Mouse (Mus musculus): ENCODE data around the gene Olfr148. TPM values are rescaled to one million over a fixed set of nuclear protein-coding genes. Genes with fewer than 3 reads are reported as not detected.
A peak's percentile ranks its signal among the peaks of the same experiment; 100 is the strongest.

Olfr148 gene
- not detected in 2 replicates for polyA plus RNA-seq (2014; fragmentation: Nextera tagmentation; extraction: Ambion mirVana)

DNA sequence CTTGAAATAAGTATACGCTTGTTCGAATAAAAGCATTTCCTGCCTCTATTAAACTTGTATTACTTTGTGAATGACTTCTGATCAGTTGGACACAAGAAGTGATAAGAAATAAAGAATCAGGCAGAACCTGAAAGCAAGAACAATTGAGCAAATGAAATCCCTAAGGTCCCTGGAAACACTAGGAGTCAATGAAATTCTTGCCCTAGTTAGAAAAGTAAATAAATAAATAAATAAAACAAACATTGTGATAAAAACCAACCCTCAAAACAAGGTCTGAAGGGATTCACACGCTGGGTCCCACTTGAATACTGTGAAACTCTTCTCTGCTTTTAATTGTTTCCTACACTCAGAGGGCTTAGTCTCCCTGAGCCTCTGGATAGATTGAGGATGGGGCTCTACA lies at the start of gene Olfr148:
Olfr148 (plus strand) TSS at position 301 of the 400 bp plus-strand sequence.
- H3K4me1 ChIP-seq (ENCODE audit: control insufficient read depth, insufficient read depth, low read length), result no peaks in the 10 kb centered on the region
- H3K36me3 ChIP-seq (ENCODE audit: control insufficient read depth, insufficient read depth, low read length), result no peaks in the 10 kb centered on the region
- ATAC-seq (ENCODE audit: insufficient number of reproducible peaks, low FRiP score, low TSS enrichment, low read depth) (no peak), DNase-seq (ENCODE audit: low spot score) (no peak)
- no peak within 1 kb of the TSS for H3K4me2 ChIP-seq (ENCODE audit: low read depth, severe bottlenecking)
- 69% methylated on average over 3 of the region's 3 CpGs for WGBS
- no peak within 1 kb of the TSS for H3K9ac ChIP-seq (ENCODE audit: low read length)
- no peak within 1 kb of the TSS for H3K27ac ChIP-seq (replicated peaks; ENCODE audit: low read depth, low read length)
- no peaks in the 10 kb centered on the region for H3K9me3 ChIP-seq (ENCODE audit: control insufficient read depth, low read length)
- no peaks in the 10 kb centered on the region for H3K27me3 ChIP-seq (ENCODE audit: control insufficient read depth, insufficient read depth, low read length)
- H3K4me3 ChIP-seq (ENCODE audit: low read depth, low read length), result no peak within 1 kb of the TSS

DNA sequence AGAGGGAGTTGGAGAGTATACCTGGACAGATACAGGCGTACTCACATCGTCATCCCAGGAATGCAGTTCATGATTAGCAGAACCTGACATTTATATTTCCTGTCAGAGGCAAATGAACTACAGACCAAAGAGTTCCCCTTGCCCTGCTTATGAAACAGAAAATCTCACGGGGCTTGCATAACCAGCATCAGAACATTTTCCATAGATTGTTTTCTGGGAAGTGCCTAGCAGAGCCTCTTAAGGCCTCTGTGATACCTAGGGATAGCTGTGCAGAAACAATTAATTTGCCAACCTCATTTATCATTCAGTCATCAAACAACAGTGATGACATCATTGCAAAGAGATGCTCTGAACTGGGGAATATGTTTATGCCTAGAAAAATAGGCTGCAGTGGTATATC lies 35.0 kb upstream of the Olfr148 start, which contains the start of gene Olfr959:
Olfr959 (minus strand) TSS at position 101 of the 400 bp plus-strand sequence.
- WGBS, result 80% methylated on average over 3 of the region's 3 CpGs
- Histone ChIP-seq H3K9me3 (ENCODE audit: control insufficient read depth, low read length) (no peaks in the 10 kb centered on the region), H3K27ac (replicated peaks; ENCODE audit: low read depth, low read length) (no peak within 1 kb of the TSS), H3K4me3 (ENCODE audit: low read depth, low read length) (no peak within 1 kb of the TSS), H3K27me3 (ENCODE audit: control insufficient read depth, insufficient read depth, low read length) (no peaks in the 10 kb centered on the region), H3K9ac (ENCODE audit: low read length) (no peak within 1 kb of the TSS), H3K4me1 (ENCODE audit: control insufficient read depth, insufficient read depth, low read length) (no peaks in the 10 kb centered on the region), H3K36me3 (ENCODE audit: control insufficient read depth, insufficient read depth, low read length) (no peaks in the 10 kb centered on the region), H3K4me2 (ENCODE audit: low read depth, severe bottlenecking) (no peak within 1 kb of the TSS)
- DNase-seq (ENCODE audit: low spot score) (no peak), ATAC-seq (ENCODE audit: insufficient number of reproducible peaks, low FRiP score, low TSS enrichment, low read depth) (no peak)

DNA sequence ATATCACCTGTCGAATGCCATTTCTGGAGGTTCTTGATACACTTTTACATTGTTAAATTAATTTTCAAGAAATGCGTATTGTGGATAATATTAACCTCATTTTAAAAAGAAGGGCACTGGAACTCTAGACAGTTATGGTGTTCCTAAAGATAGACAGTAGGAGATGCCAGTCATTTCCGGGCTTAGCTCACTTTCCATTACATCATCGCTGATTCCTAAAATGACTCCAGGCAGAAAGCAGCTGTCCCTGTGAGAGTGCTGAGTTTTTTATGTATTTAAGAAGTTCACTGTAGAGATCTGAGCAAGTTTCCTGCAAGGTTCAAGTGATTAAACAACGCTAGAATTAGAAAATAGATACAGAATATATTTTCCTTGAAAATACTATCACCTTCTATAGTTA lies 33.4 kb upstream of the Olfr148 start:
- Histone ChIP-seq H3K4me3 (ENCODE audit: low read depth, low read length) (no peak overlapping the region), H3K27me3 (ENCODE audit: control insufficient read depth, insufficient read depth, low read length) (no peaks in the 10 kb centered on the region), H3K27ac (replicated peaks; ENCODE audit: low read depth, low read length) (no peak overlapping the region), H3K36me3 (ENCODE audit: control insufficient read depth, insufficient read depth, low read length) (no peaks in the 10 kb centered on the region), H3K4me1 (ENCODE audit: control insufficient read depth, insufficient read depth, low read length) (no peaks in the 10 kb centered on the region), H3K9me3 (ENCODE audit: control insufficient read depth, low read length) (no peaks in the 10 kb centered on the region), H3K4me2 (ENCODE audit: low read depth, severe bottlenecking) (no peak overlapping the region), H3K9ac (ENCODE audit: low read length) (no peak overlapping the region)
- ATAC-seq (ENCODE audit: insufficient number of reproducible peaks, low FRiP score, low TSS enrichment, low read depth) (no peak), DNase-seq (ENCODE audit: low spot score) (no peak)
- 90% methylated on average over 5 of the region's 5 CpGs for WGBS

DNA sequence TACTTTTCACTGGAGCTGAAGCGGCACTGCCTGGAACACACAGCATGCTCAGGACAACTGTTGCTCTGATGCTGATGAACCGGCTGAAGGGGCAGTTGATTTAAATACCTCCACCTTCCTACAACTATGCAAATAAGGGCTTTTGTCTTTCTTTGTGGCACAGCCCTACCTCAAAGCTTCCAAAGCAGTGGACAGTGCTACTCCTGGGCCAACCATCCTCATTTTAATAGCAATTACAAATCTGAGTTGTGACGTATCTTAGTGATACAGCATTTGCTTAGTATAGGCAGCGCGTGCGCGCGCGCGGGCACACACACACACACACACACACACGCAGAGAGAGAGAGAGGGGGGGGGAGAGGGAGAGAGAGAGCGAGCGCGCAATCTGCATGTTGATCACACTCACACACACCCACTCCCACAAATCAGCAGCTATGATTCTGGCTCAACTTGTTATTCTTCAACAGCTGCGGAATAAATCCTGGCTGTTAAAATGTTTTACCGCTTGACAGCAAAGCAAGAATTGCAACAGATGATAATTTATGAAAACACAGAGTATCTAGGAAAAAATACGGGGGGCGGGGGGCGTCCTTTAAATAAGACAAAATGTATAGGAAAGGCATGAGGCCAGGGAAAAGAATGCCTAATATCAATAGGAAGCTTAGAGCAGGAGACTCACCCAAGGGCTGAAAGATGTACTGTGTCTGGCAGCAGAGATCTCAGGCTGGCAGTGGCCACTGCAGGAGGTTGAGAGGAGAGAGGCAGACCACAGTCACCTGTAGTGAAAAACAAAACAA lies 7.7 kb upstream of the Olfr148 start:
- H3K4me1 ChIP-seq (ENCODE audit: control insufficient read depth, insufficient read depth, low read length), result no peaks in the 10 kb centered on the region
- ATAC-seq (ENCODE audit: insufficient number of reproducible peaks, low FRiP score, low TSS enrichment, low read depth), result peak; percentile 71
- no peaks in the 10 kb centered on the region for H3K27me3 ChIP-seq (ENCODE audit: control insufficient read depth, insufficient read depth, low read length)
- no peaks in the 10 kb centered on the region for H3K9me3 ChIP-seq (ENCODE audit: control insufficient read depth, low read length)
- no peak overlapping the region for H3K27ac ChIP-seq (replicated peaks; ENCODE audit: low read depth, low read length)
- H3K4me3 ChIP-seq (ENCODE audit: low read depth, low read length), result peak overlapping the region; percentile 33
- WGBS, result 0% methylated on average over 19 of the region's 19 CpGs
- peak; percentile 43 for DNase-seq (ENCODE audit: low spot score)
- no peaks in the 10 kb centered on the region for H3K36me3 ChIP-seq (ENCODE audit: control insufficient read depth, insufficient read depth, low read length)
- H3K4me2 ChIP-seq (ENCODE audit: low read depth, severe bottlenecking), result peak overlapping the region; percentile 72
- H3K9ac ChIP-seq (ENCODE audit: low read length), result peak overlapping the region; percentile 37; the same call in 1 of the 2 replicates

DNA sequence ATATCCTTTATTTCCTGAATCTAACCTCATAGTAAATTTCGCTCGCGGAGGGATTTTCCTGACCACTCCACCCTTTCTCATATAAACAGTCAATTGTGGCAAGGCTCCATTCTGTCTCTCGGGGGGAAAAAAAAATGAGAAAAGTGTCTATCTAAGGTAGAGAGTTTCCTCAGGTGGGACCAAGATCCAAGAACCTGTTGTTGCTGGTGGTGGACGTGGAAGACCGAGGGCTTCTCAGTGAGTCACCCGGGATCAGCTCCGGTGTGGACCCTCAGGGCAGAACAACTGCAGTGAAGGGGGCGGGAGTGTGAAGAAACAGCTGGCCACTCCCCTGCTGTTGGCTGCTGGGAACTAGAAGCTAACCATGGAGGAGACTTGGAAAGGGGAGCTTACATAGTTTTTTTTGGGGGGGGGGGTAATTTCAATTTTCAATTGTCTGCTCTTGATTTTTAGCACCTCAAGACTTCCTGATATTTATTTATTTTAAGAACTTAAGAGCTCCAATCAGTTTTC lies 7.1 kb upstream of the Olfr148 start:
- DNase-seq (ENCODE audit: low spot score), result peak; percentile 71
- Histone ChIP-seq H3K4me2 (ENCODE audit: low read depth, severe bottlenecking) (peak overlapping the region; percentile 72), H3K36me3 (ENCODE audit: control insufficient read depth, insufficient read depth, low read length) (no peaks in the 10 kb centered on the region), H3K9me3 (ENCODE audit: control insufficient read depth, low read length) (no peaks in the 10 kb centered on the region), H3K27ac (replicated peaks; ENCODE audit: low read depth, low read length) (no peak overlapping the region), H3K4me1 (ENCODE audit: control insufficient read depth, insufficient read depth, low read length) (no peaks in the 10 kb centered on the region), H3K27me3 (ENCODE audit: control insufficient read depth, insufficient read depth, low read length) (no peaks in the 10 kb centered on the region), H3K4me3 (ENCODE audit: low read depth, low read length) (peak overlapping the region; percentile 33), H3K9ac (ENCODE audit: low read length) (peak overlapping the region; percentile 37; the same call in 1 of the 2 replicates)
- peak; percentile 82 for ATAC-seq (ENCODE audit: insufficient number of reproducible peaks, low FRiP score, low TSS enrichment, low read depth)
- 0% methylated on average over 9 of the region's 9 CpGs for WGBS

DNA sequence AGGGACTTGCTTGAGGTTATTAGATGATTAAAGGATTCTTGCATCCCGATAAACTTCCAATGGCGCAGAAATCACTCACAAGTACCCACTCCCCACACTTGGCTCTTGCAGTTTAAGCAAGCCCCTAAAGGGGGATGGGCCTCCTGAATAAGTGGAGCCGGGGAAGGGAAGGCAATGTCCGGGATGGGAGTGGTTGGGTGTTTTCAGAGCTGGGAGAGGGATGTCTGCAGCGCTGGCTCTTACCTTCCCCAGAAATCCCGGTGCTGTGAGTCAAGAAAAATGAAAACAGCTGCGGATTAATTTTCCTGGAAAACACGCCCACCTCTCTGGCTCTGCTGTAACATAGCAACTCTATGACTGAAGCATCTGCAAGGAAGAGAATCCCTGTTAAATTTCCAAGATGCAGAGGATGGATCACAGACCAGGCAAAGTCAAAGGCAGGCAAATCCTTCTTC lies 6.4 kb upstream of the Olfr148 start, which contains the start of gene AW551984:
AW551984 (minus strand) TSS at position 405 of the 455 bp plus-strand sequence.
- Histone ChIP-seq H3K36me3 (ENCODE audit: control insufficient read depth, insufficient read depth, low read length) (no peaks in the 10 kb centered on the region), H3K9ac (ENCODE audit: low read length) (peak within 1 kb of the TSS; percentile 37; the same call in 1 of the 2 replicates), H3K27me3 (ENCODE audit: control insufficient read depth, insufficient read depth, low read length) (no peaks in the 10 kb centered on the region), H3K27ac (replicated peaks; ENCODE audit: low read depth, low read length) (no peak within 1 kb of the TSS), H3K4me1 (ENCODE audit: control insufficient read depth, insufficient read depth, low read length) (no peaks in the 10 kb centered on the region), H3K4me3 (ENCODE audit: low read depth, low read length) (peak within 1 kb of the TSS; percentile 33), H3K4me2 (ENCODE audit: low read depth, severe bottlenecking) (peak within 1 kb of the TSS; percentile 72), H3K9me3 (ENCODE audit: control insufficient read depth, low read length) (no peaks in the 10 kb centered on the region)
- 0% methylated on average over 8 of the region's 8 CpGs for WGBS
- DNase-seq (ENCODE audit: low spot score) (peak; percentile 51), ATAC-seq (ENCODE audit: insufficient number of reproducible peaks, low FRiP score, low TSS enrichment, low read depth) (peak; percentile 86)

DNA sequence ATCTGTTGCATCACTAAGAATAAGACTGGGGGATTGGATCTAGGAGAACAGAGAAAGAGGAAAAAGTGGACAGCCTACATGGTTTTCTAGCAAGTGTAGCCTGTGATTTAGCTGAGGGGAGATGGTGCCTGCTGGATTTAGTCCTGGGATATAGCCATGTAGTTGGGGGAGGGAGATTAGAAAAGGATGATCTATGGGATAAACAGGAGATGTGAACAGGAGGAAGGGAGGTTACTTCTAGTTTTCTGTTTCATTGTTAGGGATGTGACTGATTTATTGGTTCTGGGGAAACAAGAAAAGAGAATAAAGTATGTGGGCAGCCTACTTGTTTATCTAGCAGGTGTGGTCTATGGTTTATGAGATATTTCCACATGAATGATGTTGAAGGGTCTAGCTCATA lies 2.0 kb upstream of the Olfr148 start:
- H3K9ac ChIP-seq (ENCODE audit: low read length), result no peak overlapping the region
- H3K36me3 ChIP-seq (ENCODE audit: control insufficient read depth, insufficient read depth, low read length), result no peaks in the 10 kb centered on the region
- H3K27ac ChIP-seq (replicated peaks; ENCODE audit: low read depth, low read length), result no peak overlapping the region
- H3K4me3 ChIP-seq (ENCODE audit: low read depth, low read length), result no peak overlapping the region
- H3K4me2 ChIP-seq (ENCODE audit: low read depth, severe bottlenecking), result no peak overlapping the region
- ATAC-seq (ENCODE audit: insufficient number of reproducible peaks, low FRiP score, low TSS enrichment, low read depth) (no peak), DNase-seq (ENCODE audit: low spot score) (no peak)
- H3K4me1 ChIP-seq (ENCODE audit: control insufficient read depth, insufficient read depth, low read length), result no peaks in the 10 kb centered on the region
- no peaks in the 10 kb centered on the region for H3K27me3 ChIP-seq (ENCODE audit: control insufficient read depth, insufficient read depth, low read length)
- no peaks in the 10 kb centered on the region for H3K9me3 ChIP-seq (ENCODE audit: control insufficient read depth, low read length)

DNA sequence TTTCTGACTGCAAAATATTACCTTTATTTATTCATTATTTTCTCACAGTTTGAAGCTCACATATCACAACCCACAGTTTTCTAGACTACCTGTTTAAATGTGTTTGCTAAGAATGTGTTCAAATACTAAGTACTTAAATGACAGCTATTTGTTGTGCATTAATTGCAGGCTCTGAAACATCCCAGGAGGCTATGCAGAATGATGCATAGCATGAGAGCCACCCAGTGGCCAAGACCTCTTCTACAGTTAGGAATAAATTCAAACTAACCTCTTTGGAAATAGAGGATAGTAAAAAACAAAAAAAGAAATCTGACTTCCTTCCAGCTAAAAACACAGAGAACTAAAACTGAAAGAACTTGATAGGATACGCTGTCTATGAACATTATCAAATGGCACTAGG lies 1.5 kb downstream of the Olfr148 start:
- H3K27ac ChIP-seq (replicated peaks; ENCODE audit: low read depth, low read length), result no peak overlapping the region
- DNase-seq (ENCODE audit: low spot score), result no peak
- no peaks in the 10 kb centered on the region for H3K27me3 ChIP-seq (ENCODE audit: control insufficient read depth, insufficient read depth, low read length)
- no peaks in the 10 kb centered on the region for H3K4me1 ChIP-seq (ENCODE audit: control insufficient read depth, insufficient read depth, low read length)
- H3K4me2 ChIP-seq (ENCODE audit: low read depth, severe bottlenecking), result no peak overlapping the region
- no peak overlapping the region for H3K9ac ChIP-seq (ENCODE audit: low read length)
- H3K36me3 ChIP-seq (ENCODE audit: control insufficient read depth, insufficient read depth, low read length), result no peaks in the 10 kb centered on the region
- ATAC-seq (ENCODE audit: insufficient number of reproducible peaks, low FRiP score, low TSS enrichment, low read depth), result no peak
- 63% methylated on average over 1 of the region's 1 CpGs for WGBS
- H3K9me3 ChIP-seq (ENCODE audit: control insufficient read depth, low read length), result no peaks in the 10 kb centered on the region
- H3K4me3 ChIP-seq (ENCODE audit: low read depth, low read length), result no peak overlapping the region
